Mouse (Mus musculus) forebrain, embryonic 14.5 days (tissue): Measurements from ENCODE around the gene Prrc2b. TPM values are rescaled to one million over a fixed set of nuclear protein-coding genes. Genes with fewer than 3 reads are reported as not detected.

Source experiments
- ATAC-seq: fragments of 200-750 bp; cut with Nextera tagmentation; 2 replicates; pipeline ENCODE4 v1.8.0; 2017; ENCODE audit warnings: mild to moderate bottlenecking, moderate library complexity
- DNase-seq: peaks from one replicate; pipeline ENCODE4 v3.0.0-alpha.2; 2015; ENCODE audit warnings: low spot score
- H3K27ac ChIP-seq: fragments of 300-500 bp; sonication (generic); 2 replicates; pipeline ENCODE4 v1.5.1; 2014; ENCODE audit warnings: low read depth, mild to moderate bottlenecking, control low read depth, low read length, moderate library complexity
- H3K27me3 ChIP-seq: fragments of 300-500 bp; sonication (generic); replicated peaks from 2 replicates; pipeline ENCODE4 v1.6.1; 2014; ENCODE audit warnings: low read length, control low read depth, mixed read lengths; ENCODE audit not compliant: control insufficient read depth, insufficient read depth
- H3K36me3 ChIP-seq: fragments of 300-500 bp; sonication (generic); 2 replicates; pipeline ENCODE4 v1.6.1; 2014; ENCODE audit warnings: low read length, control low read depth; ENCODE audit not compliant: control insufficient read depth, insufficient read depth
- H3K4me1 ChIP-seq: fragments of 300-500 bp; sonication (generic); 2 replicates; pipeline ENCODE4 v1.6.1; 2014; ENCODE audit warnings: antibody characterized with exemption, low read length, control low read depth; ENCODE audit not compliant: control insufficient read depth, insufficient read depth
- H3K4me2 ChIP-seq: fragments of 300-500 bp; sonication (generic); 2 replicates; pipeline ENCODE4 v1.6.1; 2014; ENCODE audit warnings: mild to moderate bottlenecking, control low read depth, low read length
- H3K4me3 ChIP-seq: fragments of 300-500 bp; sonication (generic); 2 replicates; pipeline ENCODE4 v1.5.1; 2014; ENCODE audit warnings: low read depth, low read length, control low read depth
- H3K9ac ChIP-seq: fragments of 300-500 bp; sonication (generic); 2 replicates; pipeline ENCODE4 v1.6.1; 2014; ENCODE audit warnings: mild to moderate bottlenecking, low read length, control low read depth, moderate library complexity
- H3K9me3 ChIP-seq: fragments of 300-500 bp; sonication (generic); replicated peaks from 2 replicates; pipeline ENCODE4 v1.6.1; 2016; ENCODE audit warnings: low read length, control low read depth, mixed read lengths; ENCODE audit not compliant: control insufficient read depth
- WGBS: fragments of 180-500 bp; shearing (Covaris S2); extraction: QIAGEN DNeasy Blood & Tissue Kit; methylation state at CpG from one replicate; pipeline ENCODE4 v1.1.7; 2014; 5-methylcytosine and 5-hydroxymethylcytosine counted together
- polyA plus RNA-seq: library from polyadenylated mRNA; unstranded; fragments of >200 nt; fragmentation: Nextera tagmentation; extraction: Ambion mirVana; gene quantifications from 2 replicates; pipeline ENCODE4 v1.2.1, GENCODE M21; 2014

Gene Prrc2b
- polyA plus RNA-seq, 1 experiment from 2014 or later: 53.3 TPM

DNA sequence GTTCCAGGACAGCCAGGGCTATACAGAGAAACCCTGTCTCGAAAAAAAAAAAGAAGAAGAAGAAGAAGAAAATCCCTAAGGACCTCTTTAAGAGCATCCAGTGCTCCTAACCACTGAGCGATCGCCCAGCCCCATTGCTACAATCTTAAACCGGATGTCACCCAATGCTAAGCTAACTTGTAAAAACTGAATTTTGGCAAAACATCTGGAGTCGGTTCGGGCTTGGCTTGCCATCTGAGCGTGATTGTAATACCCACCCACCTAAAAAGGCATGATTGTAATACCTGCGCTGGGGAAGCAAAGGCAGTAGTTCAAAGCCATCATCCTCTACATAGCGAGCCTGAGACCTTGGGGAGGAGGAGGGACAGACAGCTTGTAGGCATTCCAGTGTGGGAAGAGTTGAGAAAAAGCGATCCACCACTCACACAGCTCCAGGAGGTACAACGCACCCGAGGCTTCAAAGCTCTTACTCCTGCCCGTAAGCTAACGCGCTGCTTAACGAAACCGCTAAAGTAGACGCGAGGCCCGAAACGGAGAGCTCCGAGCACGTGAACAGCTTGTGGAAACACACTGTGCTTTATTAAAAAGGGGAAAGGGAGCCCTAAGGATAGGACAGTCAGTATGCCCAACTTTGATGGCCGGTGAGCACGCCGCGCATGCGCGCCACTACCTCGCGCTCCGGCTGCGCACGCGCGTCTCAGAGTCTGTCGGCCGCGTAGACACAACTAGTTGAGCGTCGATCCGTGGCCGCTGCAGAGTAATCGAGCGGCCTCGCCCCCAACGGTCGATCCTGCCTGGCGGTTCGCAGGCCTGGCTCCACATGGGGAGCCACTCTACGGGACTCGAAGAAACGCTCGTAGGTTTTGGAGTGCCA is 85.2 kb downstream of the Prrc2b start, which contains the start of gene Pomt1:
Gene Pomt1, plus strand, starts transcription at position 705 of the 874 bp plus-strand sequence.
- DNase-seq (peak; percentile 98), ATAC-seq (peak; percentile 95)
- peak within 1 kb of the TSS; percentile 76 for H3K9ac ChIP-seq
- WGBS: under 1% methylated on average over 54 of the region's 54 CpGs
- H3K4me3 ChIP-seq: peak within 1 kb of the TSS; percentile 65
- peak within 1 kb of the TSS; percentile 87 for H3K4me2 ChIP-seq
- no peaks in the 10 kb centered on the region for H3K9me3 ChIP-seq
- H3K36me3 ChIP-seq: peaks cover 43% of the 10 kb centered on the region
- H3K4me1 ChIP-seq: peaks cover 11% of the 10 kb centered on the region; the same call in 1 of the 2 replicates
- H3K27ac ChIP-seq: peak within 1 kb of the TSS; percentile 80
- no peaks in the 10 kb centered on the region for H3K27me3 ChIP-seq

DNA sequence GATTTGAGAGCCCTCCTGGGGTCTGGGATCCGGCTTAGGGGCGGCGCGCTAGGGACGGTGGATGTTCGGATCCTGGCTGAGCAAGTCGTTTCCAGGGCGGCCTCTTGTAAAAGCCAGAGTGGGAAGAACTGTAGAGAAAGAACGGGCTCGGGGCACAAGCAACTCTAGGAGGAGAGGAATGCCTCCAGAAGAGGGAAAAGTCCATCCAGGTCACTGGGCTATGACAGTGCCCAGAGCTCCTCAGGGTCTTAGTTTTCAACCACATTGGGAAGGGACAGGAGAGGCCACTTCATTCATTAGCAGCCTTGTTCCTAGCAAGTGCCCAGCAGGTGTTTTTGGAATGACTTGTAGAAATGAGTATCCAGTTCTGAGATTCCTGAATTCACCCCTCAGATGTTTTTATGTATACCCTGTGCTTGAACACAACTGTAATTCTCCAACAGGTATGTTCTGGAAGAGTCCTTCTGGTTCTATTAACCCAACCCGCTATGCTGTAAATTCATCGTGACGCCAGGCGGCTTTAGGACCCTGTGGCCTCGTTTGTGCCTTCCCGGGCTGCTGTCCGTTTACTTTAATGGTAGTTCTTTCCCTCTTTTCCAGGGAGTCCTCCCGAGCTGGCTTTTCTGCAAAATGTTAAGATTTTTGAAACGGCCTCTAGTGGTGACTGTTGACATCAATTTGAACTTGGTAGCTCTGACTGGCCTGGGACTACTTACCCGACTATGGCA is 86.0 kb downstream of the Prrc2b start:
- WGBS: under 1% methylated on average over 20 of the region's 20 CpGs
- Histone ChIP-seq H3K36me3 (peaks cover 40% of the 10 kb centered on the region), H3K4me1 (peaks cover 11% of the 10 kb centered on the region; the same call in 1 of the 2 replicates)

DNA sequence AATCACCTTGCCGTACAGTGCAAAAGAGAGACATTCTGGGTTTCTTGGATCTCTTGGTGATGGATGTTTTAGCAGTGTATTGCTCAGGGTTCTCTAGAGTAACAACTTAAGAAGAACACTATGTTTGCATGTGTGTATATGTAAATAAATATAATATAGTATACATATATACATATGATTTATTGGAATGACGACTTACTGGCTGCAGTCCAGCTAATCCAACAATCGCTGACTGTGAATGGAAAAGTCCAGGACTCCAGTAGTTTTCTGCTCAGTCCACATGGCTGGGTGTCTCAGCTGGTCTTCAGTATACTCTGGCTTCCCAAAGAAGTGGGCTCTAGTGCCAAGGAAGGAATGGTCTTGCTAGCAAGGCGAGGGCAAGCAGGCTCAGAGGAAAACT is 86.7 kb downstream of the Prrc2b start:
- H3K27me3 ChIP-seq: no peaks in the 10 kb centered on the region
- H3K9ac ChIP-seq: peak overlapping the region; percentile 76
- DNase-seq: peak; percentile 14
- H3K4me1 ChIP-seq: peaks cover 11% of the 10 kb centered on the region; the same call in 1 of the 2 replicates
- peak overlapping the region; percentile 65 for H3K4me3 ChIP-seq
- no peaks in the 10 kb centered on the region for H3K9me3 ChIP-seq
- peak overlapping the region; percentile 87 for H3K4me2 ChIP-seq
- H3K36me3 ChIP-seq: peaks cover 39% of the 10 kb centered on the region
- 45% methylated on average over 4 of the region's 4 CpGs for WGBS
- ATAC-seq: no peak
- H3K27ac ChIP-seq: no peak overlapping the region

More for the DNA sequence above, 86.0 kb downstream of the Prrc2b start:
- Histone ChIP-seq H3K4me2 (peak overlapping the region; percentile 87), H3K4me3 (peak overlapping the region; percentile 65), H3K27ac (peak overlapping the region; percentile 80), H3K9me3 (no peaks in the 10 kb centered on the region), H3K9ac (peak overlapping the region; percentile 76), H3K27me3 (no peaks in the 10 kb centered on the region)
- DNase-seq (peak; percentile 75), ATAC-seq (peak; percentile 47)

DNA sequence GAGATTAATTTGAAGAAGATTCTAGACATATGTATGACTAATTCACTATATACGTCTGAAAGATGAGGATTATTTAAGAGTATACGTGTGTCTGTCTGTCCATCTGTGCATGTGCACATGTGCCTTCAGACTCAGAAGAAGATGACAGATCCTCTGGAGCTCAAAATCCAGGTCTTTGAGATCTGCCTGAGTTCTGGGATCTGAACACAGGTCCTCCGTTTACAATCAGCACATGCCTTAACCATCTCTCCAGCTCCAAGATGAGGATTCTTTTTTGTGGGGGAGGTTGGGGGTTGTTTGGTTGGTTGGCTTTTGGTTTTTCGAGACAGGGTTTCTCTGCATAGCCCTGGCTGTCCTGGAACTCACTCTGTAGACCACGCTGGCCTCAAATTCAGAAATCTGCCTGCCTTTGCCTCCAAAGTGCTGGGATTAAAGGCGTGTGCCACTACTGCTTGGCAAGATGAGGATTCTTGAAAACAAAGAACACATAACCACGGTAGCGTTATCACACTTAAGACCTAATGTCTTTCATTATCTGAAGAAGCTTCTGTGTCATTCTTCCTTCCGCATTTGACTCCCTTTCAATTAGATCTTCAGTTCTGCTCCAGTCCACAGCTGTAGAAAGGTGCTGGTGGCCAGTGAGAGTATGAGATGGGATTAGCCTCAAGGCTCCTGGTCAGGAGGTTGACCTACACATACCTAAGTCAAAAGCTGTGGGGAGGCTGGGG is 88.0 kb downstream of the Prrc2b start:
- Histone ChIP-seq H3K4me3 (no peak overlapping the region), H3K9me3 (no peaks in the 10 kb centered on the region), H3K27ac (no peak overlapping the region), H3K4me2 (no peak overlapping the region), H3K4me1 (peaks cover 11% of the 10 kb centered on the region; the same call in 1 of the 2 replicates), H3K27me3 (no peaks in the 10 kb centered on the region), H3K9ac (no peak overlapping the region), H3K36me3 (peaks cover 38% of the 10 kb centered on the region)
- WGBS: 92% methylated on average over 9 of the region's 9 CpGs
- ATAC-seq: no peak
- DNase-seq: no peak

DNA sequence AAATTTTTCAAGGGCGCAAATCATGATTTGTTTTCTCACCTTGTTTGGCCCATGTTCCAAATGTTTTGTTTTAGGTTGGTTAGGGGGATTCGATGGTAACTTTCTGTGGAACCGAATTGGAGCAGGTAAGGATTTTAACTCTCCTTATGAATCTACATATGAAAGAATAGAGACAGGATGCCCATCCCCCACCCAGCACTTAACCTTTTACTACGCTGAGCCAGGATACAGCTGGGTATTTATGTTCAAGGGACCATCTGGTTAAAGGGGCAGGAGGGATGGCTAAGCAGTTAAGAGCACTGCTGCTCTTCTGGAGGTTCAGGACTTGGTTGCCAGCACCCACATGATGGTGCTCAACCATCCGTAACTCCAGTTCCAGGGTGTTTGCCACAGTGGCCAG is 89.7 kb downstream of the Prrc2b start:
- no peak overlapping the region for H3K27ac ChIP-seq
- no peaks in the 10 kb centered on the region for H3K9me3 ChIP-seq
- H3K9ac ChIP-seq: no peak overlapping the region
- ATAC-seq: no peak
- H3K27me3 ChIP-seq: no peaks in the 10 kb centered on the region
- 87% methylated on average over 5 of the region's 5 CpGs for WGBS
- peaks cover 7% of the 10 kb centered on the region; the same call in 1 of the 2 replicates for H3K4me1 ChIP-seq
- no peak for DNase-seq
- H3K4me2 ChIP-seq: no peak overlapping the region
- H3K36me3 ChIP-seq: peaks cover 44% of the 10 kb centered on the region
- no peak overlapping the region for H3K4me3 ChIP-seq

DNA sequence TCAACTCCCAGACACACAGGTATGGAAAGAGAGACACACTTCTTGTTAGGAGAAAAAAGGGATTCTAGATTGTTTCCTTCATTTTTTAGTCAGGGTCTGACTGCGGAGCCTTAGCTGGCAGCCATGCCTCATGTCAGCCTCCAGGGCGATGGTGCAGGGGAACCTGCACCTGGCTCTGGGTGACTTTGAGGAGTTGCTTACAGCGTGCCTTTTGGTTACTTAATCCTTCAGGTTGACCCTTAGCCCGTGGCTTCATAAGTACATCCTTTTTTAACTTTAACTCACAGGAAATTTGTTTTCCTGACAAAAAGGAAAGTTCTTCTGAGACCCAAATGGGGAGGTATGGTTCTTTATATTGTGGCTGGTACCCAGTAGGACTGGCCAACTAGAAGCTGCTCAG is 92.1 kb downstream of the Prrc2b start:
- Histone ChIP-seq H3K9ac (no peak overlapping the region), H3K36me3 (peaks cover 58% of the 10 kb centered on the region), H3K27ac (no peak overlapping the region), H3K4me1 (no peaks in the 10 kb centered on the region), H3K27me3 (no peaks in the 10 kb centered on the region), H3K4me3 (no peak overlapping the region), H3K9me3 (no peaks in the 10 kb centered on the region), H3K4me2 (no peak overlapping the region)
- ATAC-seq (no peak), DNase-seq (no peak)
- WGBS: 88% methylated on average over 4 of the region's 4 CpGs

DNA sequence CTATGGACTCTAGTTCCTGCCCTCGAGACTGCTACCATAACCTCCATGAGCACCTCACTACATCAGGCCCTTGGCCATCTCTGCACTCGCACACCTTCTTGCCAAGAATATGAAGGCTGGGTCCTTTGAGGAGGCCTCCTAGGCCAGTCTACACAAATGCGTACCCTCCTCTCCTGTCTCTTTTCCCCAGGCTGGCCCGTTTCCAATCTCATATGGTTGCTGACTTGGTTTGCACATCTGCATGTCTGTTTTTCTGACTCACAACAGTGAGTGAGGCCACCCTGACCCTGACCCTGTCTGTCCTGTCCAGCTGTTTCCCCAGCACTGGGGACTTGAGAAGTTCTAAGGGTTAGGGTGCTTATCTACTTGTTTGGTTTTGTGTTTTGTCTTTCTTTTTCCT is 95.9 kb downstream of the Prrc2b start:
- H3K36me3 ChIP-seq: peaks cover 82% of the 10 kb centered on the region
- H3K27me3 ChIP-seq: no peaks in the 10 kb centered on the region
- no peak overlapping the region for H3K27ac ChIP-seq
- WGBS: 92% methylated on average over 4 of the region's 4 CpGs
- no peaks in the 10 kb centered on the region for H3K4me1 ChIP-seq
- no peaks in the 10 kb centered on the region for H3K9me3 ChIP-seq
- ATAC-seq (no peak), DNase-seq (no peak)
- no peak overlapping the region for H3K9ac ChIP-seq
- H3K4me3 ChIP-seq: no peak overlapping the region
- H3K4me2 ChIP-seq: no peak overlapping the region

DNA sequence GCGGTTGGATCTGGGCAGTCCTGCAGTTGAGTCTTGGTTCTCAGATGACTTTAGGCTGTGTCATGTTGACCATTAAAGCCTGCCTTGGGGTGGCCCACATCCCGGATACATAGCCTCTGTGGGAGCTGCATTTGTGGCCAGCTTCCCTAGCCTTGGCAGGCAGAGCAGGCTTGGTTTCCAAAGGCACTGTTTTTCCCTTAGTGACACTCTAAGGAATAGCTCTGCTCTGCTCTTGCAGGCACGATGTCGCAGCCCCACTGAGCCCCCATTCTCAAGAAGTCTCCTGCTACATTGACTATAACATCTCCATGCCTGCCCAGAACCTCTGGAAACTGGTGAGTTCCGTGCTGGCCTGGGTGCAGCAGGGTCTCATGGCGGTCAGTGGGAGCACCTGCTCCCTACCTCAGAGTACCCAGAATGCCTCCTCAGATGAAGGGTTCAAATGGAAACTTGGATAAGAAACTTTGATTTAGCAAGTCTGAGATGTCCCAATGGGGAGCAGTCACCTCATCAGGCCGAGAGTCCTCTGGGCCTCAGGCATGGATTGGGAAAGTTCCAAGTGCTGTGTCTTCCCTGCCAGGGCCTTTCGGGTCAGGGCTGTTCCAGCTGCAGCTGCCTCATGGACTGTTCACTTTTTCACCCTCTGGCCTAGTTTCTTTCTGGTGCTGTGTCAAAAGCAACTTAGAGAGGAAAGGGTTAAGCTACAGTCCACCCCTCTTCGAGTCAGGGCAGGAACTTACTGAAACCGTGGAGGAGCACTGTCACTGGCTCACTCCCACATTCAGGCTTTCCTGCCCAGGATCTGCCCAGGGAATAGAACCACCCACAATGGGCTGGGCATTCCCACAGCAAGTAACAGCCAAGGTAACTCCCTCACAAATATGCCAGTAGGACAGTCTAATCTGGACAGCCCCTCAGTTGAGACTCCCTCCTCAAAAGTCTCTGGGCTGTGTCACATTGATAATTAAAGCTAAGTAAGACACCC is 97.8 kb downstream of the Prrc2b start:
- no peak for ATAC-seq
- WGBS: 77% methylated on average over 10 of the region's 10 CpGs

More for the DNA sequence above, 97.8 kb downstream of the Prrc2b start:
- Histone ChIP-seq H3K36me3 (peaks cover 82% of the 10 kb centered on the region), H3K27me3 (no peaks in the 10 kb centered on the region), H3K4me2 (no peak overlapping the region), H3K9ac (no peak overlapping the region), H3K27ac (no peak overlapping the region), H3K4me3 (no peak overlapping the region), H3K9me3 (no peaks in the 10 kb centered on the region), H3K4me1 (no peaks in the 10 kb centered on the region)
- DNase-seq: no peak
